Mouse (Mus musculus): Measurements from ENCODE around the gene Sirt2. TPM values are rescaled to one million over a fixed set of nuclear protein-coding genes. Genes with fewer than 3 reads are reported as not detected.

Sirt2 gene
- 86.3 and 86.9 TPM in 2 replicates for polyA plus RNA-seq (2015; fragmentation: Nextera tagmentation; extraction: Ambion mirVana)

DNA sequence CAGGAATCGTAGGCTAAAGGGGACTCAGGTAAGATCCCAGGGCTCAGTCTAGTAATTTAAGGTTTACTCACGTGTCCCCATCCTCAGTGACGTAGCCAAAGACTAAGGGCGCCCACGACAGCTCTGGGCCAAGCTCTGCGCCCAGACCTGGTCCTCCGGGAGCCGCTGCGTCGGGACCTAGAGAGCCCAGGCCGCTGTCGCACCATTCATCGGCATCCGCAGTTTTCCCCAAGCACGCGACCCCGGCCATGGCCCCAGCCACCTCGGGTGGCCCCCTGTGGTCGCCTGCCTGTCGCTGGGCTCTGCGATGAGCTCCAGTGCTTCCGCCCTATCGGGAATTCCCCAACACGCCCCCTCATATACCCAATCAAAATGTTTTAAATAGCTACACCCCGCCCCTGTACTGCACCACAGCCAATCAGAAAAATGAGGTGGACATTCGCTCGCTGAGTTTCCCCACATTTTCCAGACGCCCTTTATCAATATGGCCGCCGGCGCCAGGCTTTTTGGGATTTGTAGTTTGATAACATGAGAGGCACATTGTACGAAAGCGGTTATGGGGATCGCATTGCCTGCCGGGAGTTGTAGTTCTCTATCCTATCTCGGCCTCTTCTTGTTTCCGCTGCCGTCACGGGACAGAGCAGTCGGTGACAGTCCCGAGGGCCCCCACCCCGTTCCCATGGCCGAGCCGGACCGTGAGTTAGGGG lies at the start of gene Sirt2:
TSS of gene Sirt2 (plus strand) at position 563 of the 707 bp plus-strand sequence.
- Histone ChIP-seq H3K4me2 (peak within 1 kb of the TSS; percentile 79), H3K27ac (no peak within 1 kb of the TSS), H3K9me3 (replicated peaks) (no peaks in the 10 kb centered on the region), H3K27me3 (no peaks in the 10 kb centered on the region), H3K9ac (peak within 1 kb of the TSS; percentile 71), H3K4me1 (peaks cover 28% of the 10 kb centered on the region), H3K4me3 (peak within 1 kb of the TSS; percentile 76), H3K36me3 (ENCODE audit: poor library complexity, severe bottlenecking) (peaks cover 14% of the 10 kb centered on the region)
- ATAC-seq: peak; percentile 99
- under 1% methylated on average over 45 of the region's 45 CpGs for WGBS

GRCm38 (mm10) chr7:28717726-28718125 lies 48.8 kb upstream of the Sirt2 start:
- Histone ChIP-seq H3K4me2 (no peak overlapping the region), H3K4me1 (0 out of 2 replicates have a peak, but pooled peaks cover 9% of the 10 kb centered on the region), H3K9ac (no peak overlapping the region), H3K27ac (no peak overlapping the region), H3K36me3 (ENCODE audit: poor library complexity, severe bottlenecking) (no peaks in the 10 kb centered on the region), H3K4me3 (no peak overlapping the region), H3K9me3 (replicated peaks) (no peaks in the 10 kb centered on the region), H3K27me3 (0 out of 2 replicates have a peak, but pooled peaks cover 3% of the 10 kb centered on the region)
- no peak for ATAC-seq
- 86% methylated on average over 10 of the region's 10 CpGs for WGBS

DNA sequence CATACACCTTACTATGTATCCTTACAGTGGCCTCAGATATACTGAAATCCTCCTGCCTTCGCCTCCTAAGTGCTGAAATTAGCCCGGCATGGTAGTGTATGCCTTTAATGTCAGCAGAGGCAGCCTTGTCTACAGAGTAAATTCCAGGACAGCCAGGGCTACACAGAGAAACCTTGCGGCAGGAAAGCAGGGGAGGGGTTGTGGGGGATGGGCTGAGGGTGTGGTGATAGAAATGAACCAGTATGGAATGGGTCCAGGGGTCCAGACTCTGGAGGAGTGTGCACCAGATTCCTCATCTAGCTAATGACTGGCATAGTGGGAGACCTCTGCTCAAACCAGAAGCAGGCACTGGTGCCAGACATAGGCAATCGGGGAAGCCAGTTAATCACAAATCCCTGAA lies 47.4 kb upstream of the Sirt2 start:
- Histone ChIP-seq H3K27ac (no peak overlapping the region), H3K4me1 (0 out of 2 replicates have a peak, but pooled peaks cover 9% of the 10 kb centered on the region), H3K4me2 (no peak overlapping the region), H3K27me3 (0 out of 2 replicates have a peak, but pooled peaks cover 3% of the 10 kb centered on the region), H3K4me3 (no peak overlapping the region), H3K9me3 (replicated peaks) (no peaks in the 10 kb centered on the region), H3K9ac (no peak overlapping the region), H3K36me3 (ENCODE audit: poor library complexity, severe bottlenecking) (no peaks in the 10 kb centered on the region)
- WGBS: 63% methylated on average over 4 of the region's 4 CpGs
- no peak for ATAC-seq

GRCm38 (mm10) chr7:28719650-28720049 lies 46.9 kb upstream of the Sirt2 start:
- Histone ChIP-seq H3K27ac (no peak overlapping the region), H3K9ac (no peak overlapping the region), H3K4me2 (no peak overlapping the region), H3K36me3 (ENCODE audit: poor library complexity, severe bottlenecking) (peaks cover 2% of the 10 kb centered on the region; the same call in 1 of the 2 replicates), H3K4me1 (0 out of 2 replicates have a peak, but pooled peaks cover 9% of the 10 kb centered on the region), H3K27me3 (0 out of 2 replicates have a peak, but pooled peaks cover 3% of the 10 kb centered on the region), H3K4me3 (no peak overlapping the region), H3K9me3 (replicated peaks) (no peaks in the 10 kb centered on the region)
- 80% methylated on average over 2 of the region's 2 CpGs for WGBS
- ATAC-seq: no peak

- Histone ChIP-seq H3K27me3 (no peaks in the 10 kb centered on the region), H3K4me3 (no peak overlapping the region), H3K36me3 (ENCODE audit: poor library complexity, severe bottlenecking) (peaks cover 3% of the 10 kb centered on the region; the same call in 1 of the 2 replicates), H3K9me3 (replicated peaks) (no peaks in the 10 kb centered on the region), H3K4me1 (0 out of 2 replicates have a peak, but pooled peaks cover 9% of the 10 kb centered on the region), H3K27ac (no peak overlapping the region), H3K4me2 (no peak overlapping the region), H3K9ac (no peak overlapping the region)
- WGBS: 81% methylated on average over 3 of the region's 3 CpGs
- ATAC-seq: no peak
These were observed 45.6 kb upstream of the Sirt2 start for GRCm38 (mm10) chr7:28720753-28721537.

GRCm38 (mm10) chr7:28722079-28722478 lies 44.5 kb upstream of the Sirt2 start:
- H3K36me3 ChIP-seq (ENCODE audit: poor library complexity, severe bottlenecking): peaks cover 3% of the 10 kb centered on the region; the same call in 1 of the 2 replicates
- H3K4me1 ChIP-seq: 0 out of 2 replicates have a peak, but pooled peaks cover 1% of the 10 kb centered on the region
- H3K4me2 ChIP-seq: no peak overlapping the region
- ATAC-seq: no peak
- H3K27ac ChIP-seq: no peak overlapping the region
- WGBS: 97% methylated on average over 7 of the region's 7 CpGs
- H3K4me3 ChIP-seq: no peak overlapping the region
- H3K9me3 ChIP-seq (replicated peaks): no peaks in the 10 kb centered on the region
- H3K9ac ChIP-seq: no peak overlapping the region
- H3K27me3 ChIP-seq: no peaks in the 10 kb centered on the region

- no peaks in the 10 kb centered on the region for H3K9me3 ChIP-seq (replicated peaks)
- no peaks in the 10 kb centered on the region for H3K27me3 ChIP-seq
- H3K4me3 ChIP-seq: no peak overlapping the region
- no peak for ATAC-seq
- 89% methylated on average over 2 of the region's 2 CpGs for WGBS
- H3K9ac ChIP-seq: no peak overlapping the region
- H3K4me2 ChIP-seq: no peak overlapping the region
- H3K27ac ChIP-seq: no peak overlapping the region
- H3K4me1 ChIP-seq: 0 out of 2 replicates have a peak, but pooled peaks cover 3% of the 10 kb centered on the region
- peaks cover 3% of the 10 kb centered on the region; the same call in 1 of the 2 replicates for H3K36me3 ChIP-seq (ENCODE audit: poor library complexity, severe bottlenecking)
These were observed 41.9 kb upstream of the Sirt2 start for GRCm38 (mm10) chr7:28724613-28725012.

DNA sequence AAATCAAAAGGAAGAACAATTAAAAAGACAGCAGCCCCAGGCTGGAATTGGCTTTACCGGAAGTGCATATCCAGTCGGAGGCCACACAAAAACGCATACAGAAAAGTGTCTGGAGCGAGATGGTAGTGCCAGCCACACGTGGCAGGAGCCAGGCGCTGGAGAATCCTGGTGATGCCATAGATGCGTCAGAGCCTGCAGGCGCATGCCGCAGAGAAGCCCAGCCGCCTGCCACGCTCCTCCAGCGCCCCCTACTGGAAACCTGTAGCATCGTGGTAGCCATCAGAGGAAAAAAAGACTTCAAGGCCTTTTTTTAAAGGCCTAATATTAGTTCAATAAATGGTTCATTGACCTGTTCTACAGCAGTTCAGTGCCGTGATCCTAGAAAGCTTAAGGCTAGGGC lies 39.9 kb upstream of the Sirt2 start:
- H3K27ac ChIP-seq: no peak overlapping the region
- peak overlapping the region; percentile 38; the same call in 1 of the 2 replicates for H3K4me2 ChIP-seq
- H3K36me3 ChIP-seq (ENCODE audit: poor library complexity, severe bottlenecking): peaks cover 3% of the 10 kb centered on the region; the same call in 1 of the 2 replicates
- peak; percentile 69 for ATAC-seq
- no peak overlapping the region; the same call in 1 of the 2 replicates for H3K9ac ChIP-seq
- no peak overlapping the region for H3K4me3 ChIP-seq
- WGBS: 6% methylated on average over 14 of the region's 14 CpGs
- H3K9me3 ChIP-seq (replicated peaks): 0 out of 2 replicates have a peak, but pooled peaks cover 4% of the 10 kb centered on the region
- H3K27me3 ChIP-seq: peaks cover under 1% of the 10 kb centered on the region; the same call in 1 of the 2 replicates
- 0 out of 2 replicates have a peak, but pooled peaks cover 3% of the 10 kb centered on the region for H3K4me1 ChIP-seq

- Histone ChIP-seq H3K36me3 (ENCODE audit: poor library complexity, severe bottlenecking) (peaks cover 3% of the 10 kb centered on the region; the same call in 1 of the 2 replicates), H3K27ac (no peak overlapping the region), H3K9me3 (replicated peaks) (0 out of 2 replicates have a peak, but pooled peaks cover 4% of the 10 kb centered on the region), H3K9ac (no peak overlapping the region), H3K4me2 (no peak overlapping the region), H3K4me1 (peaks cover 8% of the 10 kb centered on the region; the same call in 1 of the 2 replicates), H3K4me3 (no peak overlapping the region), H3K27me3 (peaks cover 7% of the 10 kb centered on the region; the same call in 1 of the 2 replicates)
- ATAC-seq: no peak
- WGBS: 58% methylated on average over 10 of the region's 10 CpGs
These were observed 38.7 kb upstream of the Sirt2 start for GRCm38 (mm10) chr7:28727649-28728340.

- peak; percentile 87 for ATAC-seq
- Histone ChIP-seq H3K27me3 (peaks cover 7% of the 10 kb centered on the region; the same call in 1 of the 2 replicates), H3K9ac (peak overlapping the region; percentile 59), H3K4me3 (peak overlapping the region; percentile 44), H3K27ac (no peak overlapping the region), H3K9me3 (replicated peaks) (0 out of 2 replicates have a peak, but pooled peaks cover 4% of the 10 kb centered on the region), H3K36me3 (ENCODE audit: poor library complexity, severe bottlenecking) (peaks cover 16% of the 10 kb centered on the region), H3K4me1 (peaks cover 13% of the 10 kb centered on the region; the same call in 1 of the 2 replicates), H3K4me2 (peak overlapping the region; percentile 68)
- 3% methylated on average over 56 of the region's 58 CpGs for WGBS
These were observed 34.0 kb upstream of the Sirt2 start for GRCm38 (mm10) chr7:28732341-28733142.
